Mouse (Mus musculus): ENCODE data around the gene Svs1.
"Not testable (repeated sequence)": the region's sequence is repeated elsewhere in the genome, so short reads cannot be mapped to it uniquely, and the experiment has no call there.

The Svs1 gene

DNA sequence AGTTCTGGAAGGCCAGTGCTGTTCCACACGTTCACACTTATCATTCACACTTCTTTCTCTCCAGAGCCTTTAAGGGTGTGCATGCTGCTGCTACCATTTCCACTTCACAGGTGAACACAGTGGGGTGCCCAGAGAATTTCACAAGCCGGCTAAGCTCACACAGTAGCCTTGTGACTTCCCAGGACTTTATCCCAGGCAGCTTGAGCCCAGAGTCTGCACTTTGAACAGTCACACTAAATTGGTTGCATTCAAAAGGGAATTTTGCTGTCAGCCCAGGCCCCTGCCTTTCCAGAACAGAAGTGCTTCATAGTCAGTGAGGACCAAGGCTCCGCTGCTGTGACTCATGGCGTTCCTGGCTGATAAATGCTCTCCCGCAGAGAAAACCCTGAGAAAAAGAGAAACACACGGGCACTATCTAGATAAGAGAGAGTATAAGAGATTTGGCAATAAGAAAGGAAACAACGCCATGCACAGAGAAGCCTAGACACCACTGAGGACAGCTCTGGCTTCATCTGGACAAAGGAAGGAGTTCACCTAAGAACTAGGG is at the start of gene Svs1:
Gene Svs1, plus strand, starts transcription at position 418 of the 547 bp plus-strand sequence.
- DNase-seq (ENCODE audit: low spot score in 2 of 2), result no peak

GRCm38 (mm10) chr6:48949596-48949995 is 37.1 kb upstream of the Svs1 start:
- DNase-seq (ENCODE audit: low spot score in 2 of 2), result no peak

DNA sequence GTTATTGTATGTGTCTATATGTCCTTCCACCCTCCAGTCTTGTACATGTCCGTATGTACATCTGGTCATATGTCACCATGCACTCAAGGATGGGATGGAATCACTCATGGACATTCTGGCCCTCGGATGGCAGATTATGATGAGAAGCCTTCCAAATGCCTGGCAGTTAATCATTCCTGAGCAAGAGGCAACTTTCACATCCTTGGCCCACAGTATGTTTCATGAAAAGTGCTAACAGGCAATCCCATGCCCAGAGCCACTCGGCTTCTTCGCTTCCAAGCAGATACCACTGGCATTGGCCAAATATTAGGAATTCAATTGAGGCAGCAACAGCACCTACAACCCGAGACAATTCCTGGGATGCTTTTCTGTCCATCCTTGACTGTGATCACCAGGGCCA is 36.0 kb upstream of the Svs1 start:
- DNase-seq (ENCODE audit: low spot score in 2 of 2), result no peak

DNA sequence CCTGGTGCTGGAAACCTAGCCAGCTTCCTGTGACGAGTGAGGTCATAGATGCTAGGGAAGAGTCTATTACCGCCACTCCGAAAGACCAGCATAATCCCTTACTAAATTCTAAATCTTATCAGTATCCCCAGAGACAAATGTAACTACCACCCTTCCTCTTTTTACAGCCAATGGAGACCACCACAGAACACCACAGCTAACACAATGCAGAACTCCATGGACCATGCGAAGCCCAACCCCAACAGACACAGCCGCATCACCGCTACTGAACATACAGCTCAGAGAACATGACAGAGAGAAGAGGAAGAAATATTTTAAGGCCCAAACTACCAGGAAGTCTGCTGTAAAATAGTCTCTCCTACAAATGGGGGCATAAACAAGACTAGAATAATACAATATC is 35.0 kb upstream of the Svs1 start:
- DNase-seq (ENCODE audit: low spot score in 2 of 2), result no peak

- no peak for DNase-seq (ENCODE audit: low spot score in 2 of 2)
Observed at GRCm38 (mm10) chr6:48953220-48953619, 33.4 kb upstream of the Svs1 start.

- DNase-seq (ENCODE audit: low spot score in 2 of 2), result no peak
Observed at GRCm38 (mm10) chr6:48954211-48954610, 32.5 kb upstream of the Svs1 start.

DNA sequence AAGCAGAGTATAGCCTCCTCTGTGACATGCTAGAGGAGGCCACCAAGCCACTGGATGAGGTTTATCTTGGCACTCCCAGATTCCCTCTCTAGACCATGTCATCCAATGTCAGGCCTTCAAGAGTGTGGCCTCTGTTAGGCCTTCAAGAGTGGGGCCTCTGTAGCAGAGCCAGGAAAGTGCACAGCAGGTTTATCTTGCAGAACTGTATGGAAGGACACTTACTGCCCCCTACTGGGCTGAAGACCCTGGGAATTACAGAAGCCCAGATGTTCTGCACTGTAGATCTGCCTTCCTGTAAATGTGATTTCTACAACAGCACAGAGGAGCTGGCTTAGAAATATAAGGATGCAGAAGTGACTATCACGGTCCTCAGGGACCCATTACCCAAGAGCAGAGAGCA is 31.7 kb upstream of the Svs1 start:
- DNase-seq (ENCODE audit: low spot score in 2 of 2), result peak in 1 of 2 experiments; percentile 50

- DNase-seq (ENCODE audit: low spot score in 2 of 2), result no peak
Observed at GRCm38 (mm10) chr6:48956785-48957184, 29.9 kb upstream of the Svs1 start.

DNA sequence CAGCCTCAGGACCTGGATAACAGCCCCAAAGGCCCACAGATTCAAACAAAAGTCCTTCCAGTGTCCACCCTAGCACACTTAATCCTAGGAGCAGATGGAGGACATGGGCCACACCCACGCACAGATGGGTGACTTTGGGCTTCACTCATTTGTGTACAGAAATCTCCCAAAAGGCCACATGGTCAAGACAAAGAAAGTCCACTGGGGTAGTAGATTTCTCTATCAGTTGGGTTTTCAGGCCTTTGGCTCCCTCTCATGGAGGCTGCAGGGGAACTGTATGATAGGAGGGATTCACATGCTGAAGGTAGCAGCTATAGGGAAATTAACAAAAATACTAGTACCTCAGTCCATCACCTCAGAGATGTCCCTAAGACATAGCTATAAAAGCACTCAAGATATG is 28.6 kb upstream of the Svs1 start:
- DNase-seq (ENCODE audit: low spot score in 2 of 2), result no peak

DNA sequence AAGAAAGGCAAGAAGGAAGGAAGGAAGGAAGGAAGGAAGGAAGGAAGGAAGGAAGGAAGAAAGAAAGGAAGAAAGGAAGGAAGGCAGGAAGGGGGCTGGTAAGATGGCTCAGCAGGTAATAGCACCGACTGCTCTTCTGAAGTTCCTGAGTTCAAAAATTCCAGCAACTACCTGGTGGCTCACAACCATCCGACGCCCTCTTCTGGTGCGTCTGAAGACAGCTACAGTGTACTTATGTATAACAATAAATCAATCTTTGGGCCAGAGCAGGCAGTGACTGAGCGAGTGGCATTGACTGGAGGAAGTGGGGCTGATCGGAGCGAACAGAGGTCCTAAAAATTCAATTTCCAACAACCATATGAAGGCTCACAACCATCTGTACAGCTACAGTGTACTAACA is 27.5 kb upstream of the Svs1 start:
- DNase-seq (ENCODE audit: low spot score in 2 of 2), result not testable (repeated sequence)

DNA sequence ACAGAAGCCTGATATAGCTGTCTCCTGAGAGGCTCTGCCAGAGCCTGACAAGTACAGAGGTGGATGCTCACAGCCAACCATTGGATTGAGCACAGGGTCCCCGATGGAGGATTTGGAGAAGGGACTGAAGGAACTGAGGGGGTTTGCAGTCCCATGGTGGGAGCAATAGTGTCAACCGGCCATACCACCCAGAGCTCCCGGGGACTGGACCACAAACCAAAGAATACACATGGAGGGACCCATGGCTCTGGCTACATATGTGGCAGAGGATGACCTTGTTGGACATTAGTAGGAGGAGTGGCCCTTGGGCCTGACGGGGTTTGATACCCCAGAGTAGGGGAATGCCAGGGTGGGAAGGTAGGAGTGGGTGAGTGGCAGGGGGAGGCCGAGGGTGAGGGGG is 20.0 kb upstream of the Svs1 start:
- not testable (repeated sequence) for DNase-seq (ENCODE audit: low spot score in 2 of 2)

- no peak for DNase-seq (ENCODE audit: low spot score in 2 of 2)
Observed at GRCm38 (mm10) chr6:48967868-48968267, 18.8 kb upstream of the Svs1 start.

GRCm38 (mm10) chr6:48974663-48975062 is 12.0 kb upstream of the Svs1 start, which contains the start of gene Doxl2:
Gene Doxl2, plus strand, starts transcription at chr6:48974963.
- DNase-seq (ENCODE audit: low spot score in 2 of 2), result no peak

DNA sequence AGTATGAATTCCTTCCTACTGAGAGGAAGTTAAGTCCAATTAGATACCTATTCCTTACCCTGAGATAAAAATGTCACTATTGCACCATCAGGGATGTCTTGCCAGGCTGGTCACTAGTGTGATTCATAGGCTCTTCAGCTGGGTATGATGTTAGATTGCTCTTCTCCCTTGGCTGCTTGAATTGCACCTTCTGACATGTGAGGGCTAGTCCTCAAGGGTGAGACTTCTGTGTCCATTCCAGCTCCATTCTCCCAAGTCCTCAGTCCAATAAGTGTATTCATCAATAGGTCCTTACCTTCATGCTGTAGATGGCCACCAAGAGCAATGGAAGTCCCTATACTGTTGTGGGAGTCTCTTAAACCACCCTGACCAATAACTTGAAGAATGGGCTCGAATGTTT is 7.0 kb upstream of the Svs1 start:
- no peak for DNase-seq (ENCODE audit: low spot score in 2 of 2)

- no peak for DNase-seq (ENCODE audit: low spot score in 2 of 2)
Observed at GRCm38 (mm10) chr6:48982305-48982704, 4.4 kb upstream of the Svs1 start.

DNA sequence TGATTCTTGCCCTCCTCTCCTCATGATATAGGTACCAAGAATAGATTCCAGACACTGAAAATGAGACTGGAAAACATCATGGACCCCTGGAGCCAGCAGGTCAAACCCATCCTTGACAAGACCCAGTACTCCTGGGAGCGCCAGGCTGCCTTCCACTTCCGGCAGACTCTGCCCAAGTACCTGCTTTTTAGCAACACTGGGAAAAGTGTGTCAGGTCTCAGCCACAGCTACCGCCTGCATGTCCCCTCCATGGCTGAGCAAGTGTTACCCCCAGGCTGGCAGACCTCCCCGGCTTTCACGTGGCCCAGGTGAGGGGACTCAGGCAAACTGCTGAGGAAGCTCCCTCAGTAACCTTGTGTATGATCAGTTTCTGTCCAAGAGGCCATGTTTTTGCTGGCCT is 3.3 kb downstream of the Svs1 start:
- no peak for DNase-seq (ENCODE audit: low spot score in 2 of 2)

DNA sequence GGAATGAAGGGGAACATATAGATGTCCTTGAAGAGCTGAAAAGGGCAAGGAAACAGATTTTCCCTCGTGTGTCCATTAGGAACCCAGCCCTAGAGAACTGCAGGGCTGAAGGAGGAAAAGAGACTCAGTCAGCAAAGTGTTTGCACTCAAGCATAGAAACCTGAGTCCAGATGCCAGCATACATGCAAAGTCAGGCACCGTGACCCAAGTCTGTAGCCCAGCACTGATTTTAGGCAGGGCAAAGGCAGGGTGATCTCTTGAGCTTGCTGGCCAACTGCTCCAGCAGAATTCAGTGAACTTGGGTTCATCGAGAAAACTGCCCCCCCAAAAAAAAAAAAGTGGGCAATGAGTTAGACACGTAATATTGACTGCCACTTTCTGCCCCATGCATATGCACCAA is 5.3 kb downstream of the Svs1 start:
- DNase-seq (ENCODE audit: low spot score in 2 of 2), result no peak

GRCm38 (mm10) chr6:48998186-48998585 is 11.5 kb downstream of the Svs1 start:
- DNase-seq (ENCODE audit: low spot score in 2 of 2), result no peak

DNA sequence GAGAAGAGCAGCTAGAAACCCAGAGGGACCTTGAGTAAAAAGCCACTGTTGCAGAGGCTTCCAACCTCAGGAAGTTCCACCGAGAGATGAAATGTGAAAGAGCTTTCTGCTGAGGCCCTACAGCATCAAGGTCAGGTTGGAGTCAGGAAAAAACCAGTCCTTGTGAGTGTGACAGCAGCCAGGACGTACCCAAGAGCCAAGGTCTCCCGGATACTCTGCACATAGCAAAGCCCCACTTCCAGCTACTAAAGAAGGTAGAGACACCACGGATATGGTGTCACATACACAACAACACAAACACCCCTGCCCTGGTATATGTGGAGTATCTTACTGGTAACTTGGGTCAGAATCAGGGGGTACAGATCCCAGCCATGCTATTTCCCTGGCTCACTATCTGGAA is 12.1 kb downstream of the Svs1 start:
- no peak for DNase-seq (ENCODE audit: low spot score in 2 of 2)

GRCm38 (mm10) chr6:49003381-49003780 is 16.7 kb downstream of the Svs1 start:
- no peak for DNase-seq (ENCODE audit: low spot score in 2 of 2)

DNA sequence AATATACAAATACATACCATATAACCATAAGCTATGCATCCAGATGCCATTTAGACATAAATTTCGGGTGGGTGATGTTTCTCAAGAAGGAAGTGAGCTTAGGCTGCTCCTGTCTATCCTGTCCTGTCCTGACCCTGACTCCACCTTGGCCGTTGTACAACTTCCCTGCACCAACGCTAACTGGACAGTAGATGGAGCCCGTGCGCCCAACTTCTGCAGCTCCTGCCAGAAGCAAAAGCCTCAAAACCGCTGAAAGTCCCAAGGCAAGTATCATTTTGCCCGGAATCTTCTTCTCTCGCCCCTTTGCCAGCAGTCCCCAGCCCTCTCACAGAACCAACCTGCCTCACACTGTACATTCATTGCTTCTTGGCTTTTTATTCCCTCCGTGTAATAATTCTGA is 21.3 kb downstream of the Svs1 start:
- DNase-seq (ENCODE audit: low spot score in 2 of 2), result peak; percentile 24 to 68

DNA sequence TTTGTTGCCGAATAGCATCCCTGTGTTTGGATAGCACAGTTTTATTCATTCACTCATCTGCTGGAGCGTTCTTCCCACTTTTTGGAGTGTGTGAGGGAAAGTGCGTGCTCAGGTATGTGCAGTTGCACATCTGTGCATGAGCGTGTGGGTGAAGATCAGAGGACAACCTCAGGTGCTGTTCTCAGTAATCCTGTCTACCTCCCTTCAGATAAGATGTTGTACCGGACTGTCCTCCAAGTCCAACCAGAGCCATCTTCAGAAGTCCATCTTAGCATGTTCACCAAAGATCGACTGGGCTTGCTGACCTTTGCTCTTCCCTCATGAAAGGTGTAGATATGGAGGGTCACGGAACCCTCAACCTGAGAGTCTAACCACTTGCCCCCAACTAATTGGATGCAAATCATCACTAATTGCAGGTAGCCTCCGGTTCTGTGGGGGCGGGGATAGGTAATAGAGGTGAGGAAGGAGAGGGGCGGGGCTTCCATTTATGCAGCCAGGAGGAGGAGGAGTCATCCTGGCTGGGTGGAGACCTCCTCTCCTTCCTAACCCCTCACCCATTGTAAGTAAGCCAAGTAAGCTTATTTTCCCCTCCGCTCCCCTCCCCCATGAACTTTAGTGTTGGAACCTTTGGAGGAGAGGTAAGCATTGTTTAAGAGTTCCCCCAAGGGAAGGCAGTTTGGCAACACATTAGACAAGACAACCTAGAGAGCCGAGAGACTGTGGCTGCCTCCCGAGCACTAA is 21.9 kb downstream of the Svs1 start:
- no peak for DNase-seq (ENCODE audit: low spot score in 2 of 2)

- DNase-seq (ENCODE audit: low spot score in 2 of 2), result no peak
Observed at GRCm38 (mm10) chr6:49009161-49009555, 22.5 kb downstream of the Svs1 start.

DNA sequence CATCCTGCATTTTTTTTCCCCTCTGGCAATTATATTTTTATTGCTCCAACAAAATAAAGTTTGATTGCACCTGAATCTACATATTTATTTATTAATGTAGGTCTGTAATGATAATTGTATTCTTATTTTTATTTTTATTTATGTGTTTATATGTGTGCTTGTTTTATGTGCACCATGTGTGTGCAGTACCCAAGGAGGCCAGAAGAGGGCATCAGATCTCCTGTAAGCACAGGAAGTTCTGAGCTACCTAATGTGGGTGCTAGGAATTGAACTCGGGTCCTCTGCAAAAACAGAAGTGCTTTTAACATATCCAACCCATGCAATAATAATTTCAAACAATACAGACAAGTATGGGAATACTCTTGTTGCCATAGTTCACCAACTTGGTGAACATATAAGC is 23.0 kb downstream of the Svs1 start:
- DNase-seq (ENCODE audit: low spot score in 2 of 2), result no peak
